Comparison of ENCODE assay signal across 8 mouse cellular contexts in genomic region chr15:83215322-83216216, GRCm38 (mm10). TPM values are rescaled to one million over a fixed set of nuclear protein-coding genes. Genes with fewer than 3 reads are reported as not detected.
DNase-seq lines count a peak whose midpoint lies in the region; ATAC-seq and TF ChIP-seq lines count a peak whose summit lies in the region.

No protein-coding gene starts in this region.

- ATAC-seq in heart, embryonic 12.5 days (ENCODE audit: insufficient number of reproducible peaks, low FRiP score): no peak
- ATAC-seq in hindbrain, embryonic 13.5 days (ENCODE audit: low FRiP score): peak; percentile 68; the same call in 1 of the 2 replicates
- no peak for ATAC-seq in liver, embryonic 12.5 days

- H3K9ac ChIP-seq in heart, embryonic 12.5 days: no peak overlapping the region
- H3K9ac ChIP-seq in hindbrain, embryonic 13.5 days: 0 out of 2 replicates have a peak overlapping the region, but pooled peaks have one; percentile 36
- no peak overlapping the region for H3K9ac ChIP-seq in liver, embryonic 12.5 days

- H3K27ac ChIP-seq in heart, embryonic 12.5 days (ENCODE audit: poor library complexity, severe bottlenecking): no peak overlapping the region
- H3K27ac ChIP-seq in hindbrain, embryonic 13.5 days: peak overlapping the region; percentile 83
- no peak overlapping the region for H3K27ac ChIP-seq in liver, embryonic 12.5 days

- H3K4me3 ChIP-seq in heart, embryonic 12.5 days: no peak overlapping the region
- no peak overlapping the region for H3K4me3 ChIP-seq in hindbrain, embryonic 13.5 days
- H3K4me3 ChIP-seq in myocyte: no peak overlapping the region
- H3K4me3 ChIP-seq in liver, embryonic 12.5 days: no peak overlapping the region

- WGBS in heart, embryonic 12.5 days: 45% methylated on average over 5 of the region's 5 CpGs
- WGBS in hindbrain, embryonic 13.5 days: 26% methylated on average over 5 of the region's 5 CpGs
- WGBS in liver, embryonic 12.5 days (ENCODE audit: insufficient replicate concordance): 39% methylated on average over 5 of the region's 5 CpGs

- H3K27me3 ChIP-seq in heart, embryonic 12.5 days (replicated peaks): no peaks in the 10 kb centered on the region
- no peaks in the 10 kb centered on the region for H3K27me3 ChIP-seq in hindbrain, embryonic 13.5 days
- H3K27me3 ChIP-seq in myocyte (ENCODE audit: control insufficient read depth, insufficient read depth, insufficient read length): no peaks in the 10 kb centered on the region
- H3K27me3 ChIP-seq in liver, embryonic 12.5 days (replicated peaks): peaks cover 16% of the 10 kb centered on the region

- H3K4me2 ChIP-seq in heart, embryonic 12.5 days: no peak overlapping the region
- H3K4me2 ChIP-seq in hindbrain, embryonic 13.5 days: peak overlapping the region; percentile 3; the same call in 1 of the 2 replicates
- H3K4me2 ChIP-seq in myocyte (ENCODE audit: low read depth): peak overlapping the region; percentile 88
- H3K4me2 ChIP-seq in liver, embryonic 12.5 days: no peak overlapping the region

- no peak overlapping the region for H3ac ChIP-seq in myocyte (ENCODE audit: control insufficient read depth, insufficient read length)

- peak; percentile 51 to 55 for DNase-seq in heart, adult 18-20 months
- peak; percentile 71 for DNase-seq in embryo, embryonic 10.5 days (ENCODE audit: low spot score)
- no peak for DNase-seq in urinary bladder, postnatal 25 days (ENCODE audit: low spot score)
- DNase-seq in cerebellum, adult 8-10 months: no peak

- peaks cover 6% of the 10 kb centered on the region for H3K4me1 ChIP-seq in heart, embryonic 12.5 days (replicated peaks)
- H3K4me1 ChIP-seq in hindbrain, embryonic 13.5 days (replicated peaks): peaks cover 14% of the 10 kb centered on the region
- no peaks in the 10 kb centered on the region for H3K4me1 ChIP-seq in liver, embryonic 12.5 days

- no peaks in the 10 kb centered on the region for H3K36me3 ChIP-seq in heart, embryonic 12.5 days
- H3K36me3 ChIP-seq in hindbrain, embryonic 13.5 days: no peaks in the 10 kb centered on the region
- no peaks in the 10 kb centered on the region for H3K36me3 ChIP-seq in myocyte (ENCODE audit: control insufficient read depth, insufficient read depth)
- no peaks in the 10 kb centered on the region for H3K36me3 ChIP-seq in liver, embryonic 12.5 days

- H3K9me3 ChIP-seq in heart, embryonic 12.5 days (replicated peaks): peaks cover 6% of the 10 kb centered on the region; the same call in 1 of the 2 replicates
- H3K9me3 ChIP-seq in hindbrain, embryonic 13.5 days: 0 out of 2 replicates have a peak, but pooled peaks cover 4% of the 10 kb centered on the region
- H3K9me3 ChIP-seq in liver, embryonic 12.5 days (replicated peaks): no peaks in the 10 kb centered on the region

- no peaks in the 10 kb centered on the region for H3K79me2 ChIP-seq in myocyte (ENCODE audit: control insufficient read depth, insufficient read depth)

- TF ChIP-seq POLR2A in myocyte (IDR thresholded peaks at IDR 0.05; ENCODE audit: insufficient read length, low read depth): no peak

TF ChIP-seq in myocyte, 11 proteins besides CTCF, POLR2A, EP300 and RAD21:
- TF ChIP-seq MAX (IDR thresholded peaks at IDR 0.05; ENCODE audit: low read depth) (peak; percentile 65), TCF12 (IDR thresholded peaks at IDR 0.05; ENCODE audit: insufficient read depth, poor library complexity, severe bottlenecking) (peak; percentile 90), SRF (IDR thresholded peaks at IDR 0.05; ENCODE audit: control insufficient read depth, insufficient read length, low read depth) (no peak), CEBPB (IDR thresholded peaks at IDR 0.05; ENCODE audit: insufficient read depth, poor library complexity, severe bottlenecking) (peak; percentile 43), POLR2AphosphoS2 (IDR thresholded peaks at IDR 0.05; ENCODE audit: insufficient read length, low read depth) (no peak), MYOD1 (IDR thresholded peaks at IDR 0.05; ENCODE audit: control insufficient read depth in 1 of 3, insufficient read length in 2 of 3, low read depth in 2 of 3) (peak; percentile 35 to 63 (median 55)), TCF3 (IDR thresholded peaks at IDR 0.05; ENCODE audit: insufficient read length, low read depth) (no peak), USF1 (IDR thresholded peaks at IDR 0.05; ENCODE audit: low read depth) (peak; percentile 64), E2F4 (IDR thresholded peaks at IDR 0.05; ENCODE audit: insufficient read depth) (no peak), MYOG (IDR thresholded peaks at IDR 0.05; ENCODE audit: control insufficient read depth in 1 of 3, insufficient read depth in 1 of 3, insufficient read length in 2 of 3, low read depth in 2 of 3) (peak in 1 of 3 experiments; percentile 70), REST (IDR thresholded peaks at IDR 0.05; ENCODE audit: insufficient read depth, insufficient read length) (no peak)
TF ChIP-seq in myocyte: peak in this region for 6.

RNA-seq across cellular contexts. Expression of gene A4galt, which starts 36.0 kb away (rescaled TPM):
- 1 to 10 TPM; 7.0 to 7.2 TPM for total RNA-seq in heart, adult 18-20 months (2021)
- polyA plus RNA-seq in heart, embryonic 12.5 days (2016; fragmentation: Nextera tagmentation; extraction: Ambion mirVana): 0.18 TPM in 2 replicates
- polyA plus RNA-seq in hindbrain, embryonic 13.5 days (2015; fragmentation: Nextera tagmentation; extraction: Ambion mirVana): 3.0 and 4.4 TPM in 2 replicates
- 28.4 TPM for polyA plus RNA-seq in myocyte (2012; fragmentation: generic; extraction: Trizol)
- 0.08 TPM in 2 replicates for polyA plus RNA-seq in liver, embryonic 12.5 days (2016; fragmentation: Nextera tagmentation; extraction: Ambion mirVana)

RNA-seq across cellular contexts. Expression of gene Cyb5r3, which starts 43.2 kb away (rescaled TPM):
- 10 to 100 TPM; 83.9 to 93.0 TPM for total RNA-seq in heart, adult 18-20 months (2021)
- 132 and 136 TPM in 2 replicates for polyA plus RNA-seq in heart, embryonic 12.5 days (2016; fragmentation: Nextera tagmentation; extraction: Ambion mirVana)
- 117 and 134 TPM in 2 replicates for polyA plus RNA-seq in hindbrain, embryonic 13.5 days (2015; fragmentation: Nextera tagmentation; extraction: Ambion mirVana)
- 707 TPM for polyA plus RNA-seq in myocyte (2012; fragmentation: generic; extraction: Trizol)
- polyA plus RNA-seq in liver, embryonic 12.5 days (2016; fragmentation: Nextera tagmentation; extraction: Ambion mirVana): 151 and 172 TPM in 2 replicates

Comparison
In these comparisons a context has a peak if more than half of its experiments do, and no peak if none do; other contexts are left out.
1. DNase-seq: peak in heart, adult 18-20 months (2 of 2) and embryo, embryonic 10.5 days (single experiment); none in urinary bladder, postnatal 25 days (single experiment) and cerebellum, adult 8-10 months (single experiment).
2. H3K4me2 ChIP-seq: peak in hindbrain, embryonic 13.5 days (single experiment) and myocyte (single experiment); none in heart, embryonic 12.5 days (single experiment) and liver, embryonic 12.5 days (single experiment).